Mouse (Mus musculus): ENCODE data around the gene Ly6g5b.
A peak's percentile ranks its signal among the peaks of the same experiment; 100 is the strongest.

The Ly6g5b gene

DNA sequence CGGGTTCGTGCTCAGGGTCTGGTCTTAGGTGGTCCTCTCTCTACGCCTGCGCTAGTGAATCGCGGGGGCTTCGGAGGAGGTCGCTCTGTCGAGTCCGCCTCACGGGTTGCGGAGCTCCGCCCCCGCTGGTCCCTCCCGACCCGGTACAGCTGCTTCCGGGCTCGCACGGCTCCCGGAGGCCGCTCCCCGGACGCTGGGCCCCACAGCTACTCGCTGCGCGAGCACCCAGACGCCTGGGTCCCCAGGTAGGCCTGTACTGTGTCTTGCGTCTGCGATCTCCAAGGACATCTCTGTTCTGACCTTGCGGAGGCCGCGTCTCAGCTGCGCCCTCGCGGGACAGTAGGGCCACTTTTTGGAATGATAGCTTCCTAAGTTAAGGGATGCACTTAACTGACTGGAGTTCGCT, 11.0 kb upstream of the Ly6g5b start, which contains the start of gene D17H6S53E:
Gene D17H6S53E (plus strand): TSS at position 168 of the 406 bp plus-strand sequence.
- TF ChIP-seq GATA4 (IDR thresholded peaks at IDR 0.05; ENCODE audit: insufficient replicate concordance, low read length) = peak; percentile 32; the same call in 1 of the 2 replicates

GRCm38 (mm10) chr17:35125578-35125977, 10.3 kb upstream of the Ly6g5b start:
- no peak for TF ChIP-seq GATA4 (IDR thresholded peaks at IDR 0.05; ENCODE audit: insufficient replicate concordance, low read length)

DNA sequence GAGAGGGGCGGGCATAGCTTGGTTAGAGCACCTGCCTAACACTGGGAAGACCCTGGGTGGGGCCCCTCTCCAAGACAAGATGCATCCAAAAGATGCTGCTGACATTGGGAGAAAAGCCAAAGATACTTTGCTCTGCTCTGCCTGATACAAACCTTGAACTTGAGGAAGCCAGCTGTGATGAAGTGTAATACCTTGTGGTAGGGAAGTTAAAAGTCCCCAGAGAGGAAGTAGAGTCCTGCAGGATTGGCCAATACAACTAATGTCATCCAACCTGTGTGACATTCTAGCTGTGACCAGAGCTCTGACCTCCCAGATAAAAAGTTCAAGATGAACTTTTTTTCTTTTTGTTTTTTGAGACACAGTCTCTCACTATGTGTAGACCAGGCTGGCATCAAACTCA, 9.9 kb upstream of the Ly6g5b start:
- no peak for TF ChIP-seq GATA4 (IDR thresholded peaks at IDR 0.05; ENCODE audit: insufficient replicate concordance, low read length)

DNA sequence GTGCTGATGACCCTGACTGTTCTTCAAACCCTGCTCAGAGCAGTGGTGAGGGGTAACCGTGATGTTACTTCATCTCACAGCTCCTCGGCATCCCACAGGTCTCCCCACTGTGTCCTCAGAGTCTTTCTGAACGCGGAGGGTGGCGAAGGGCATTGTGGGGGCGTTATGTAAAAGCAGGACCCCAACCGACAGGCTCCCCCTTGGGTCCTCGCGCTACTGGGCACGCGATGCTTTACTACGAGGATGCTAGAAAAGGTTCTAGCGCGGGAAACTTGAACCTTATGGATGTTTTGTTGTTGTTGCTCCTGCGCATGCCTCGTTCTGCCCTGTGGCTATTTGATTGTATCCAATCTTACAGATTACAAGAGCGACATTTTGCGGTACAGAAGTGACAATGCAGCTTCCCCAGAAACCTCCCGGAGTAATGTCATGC, 6.7 kb upstream of the Ly6g5b start, which contains the start of gene Csnk2b:
Gene Csnk2b (minus strand): TSS at position 183 of the 433 bp plus-strand sequence.
- TF ChIP-seq GATA4 (IDR thresholded peaks at IDR 0.05; ENCODE audit: insufficient replicate concordance, low read length) = no peak

DNA sequence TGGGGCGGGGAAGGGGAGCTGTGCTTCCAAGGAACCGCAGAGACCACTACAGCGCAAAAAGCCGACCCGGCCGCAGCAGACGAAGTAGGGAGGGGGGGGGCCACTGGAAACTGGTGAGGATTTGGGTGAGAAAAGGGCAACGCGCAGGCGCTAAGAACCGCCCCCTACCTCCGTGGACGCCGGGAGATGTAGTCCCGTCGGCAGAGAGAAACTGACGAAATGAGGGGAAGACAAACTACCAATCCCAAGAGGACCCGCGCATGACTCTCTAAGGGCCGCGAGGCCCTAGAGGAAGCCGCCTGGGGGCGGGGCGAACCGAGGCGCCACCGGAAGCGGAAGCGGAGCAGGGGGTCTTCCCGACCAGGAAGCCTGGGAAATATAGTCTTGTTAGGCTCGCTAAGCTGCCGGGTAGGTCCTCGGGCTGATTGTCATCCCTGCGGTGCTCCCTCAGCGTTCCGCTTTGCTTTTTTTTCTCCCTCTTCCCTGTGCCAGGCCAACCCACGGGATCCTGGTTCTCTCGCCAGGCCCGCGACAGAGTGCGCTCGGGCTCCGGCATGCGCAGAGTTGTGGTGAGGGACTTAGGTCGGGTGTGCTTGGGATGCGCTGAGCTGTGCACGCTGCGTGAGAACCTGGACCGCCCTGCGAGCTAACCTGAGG, 6.0 kb upstream of the Ly6g5b start, which contains the start of gene Gpank1:
Gene Gpank1 (plus strand): TSS at position 313 of the 657 bp plus-strand sequence.
- TF ChIP-seq GATA4 (IDR thresholded peaks at IDR 0.05; ENCODE audit: insufficient replicate concordance, low read length) = no peak

- no peak for TF ChIP-seq GATA4 (IDR thresholded peaks at IDR 0.05; ENCODE audit: insufficient replicate concordance, low read length)
Measured at GRCm38 (mm10) chr17:35120745-35121142, 5.5 kb upstream of the Ly6g5b start.

- TF ChIP-seq GATA4 (IDR thresholded peaks at IDR 0.05; ENCODE audit: insufficient replicate concordance, low read length) = peak; percentile 48; the same call in 1 of the 2 replicates
Measured at GRCm38 (mm10) chr17:35111774-35112173, 3.5 kb downstream of the Ly6g5b start.

DNA sequence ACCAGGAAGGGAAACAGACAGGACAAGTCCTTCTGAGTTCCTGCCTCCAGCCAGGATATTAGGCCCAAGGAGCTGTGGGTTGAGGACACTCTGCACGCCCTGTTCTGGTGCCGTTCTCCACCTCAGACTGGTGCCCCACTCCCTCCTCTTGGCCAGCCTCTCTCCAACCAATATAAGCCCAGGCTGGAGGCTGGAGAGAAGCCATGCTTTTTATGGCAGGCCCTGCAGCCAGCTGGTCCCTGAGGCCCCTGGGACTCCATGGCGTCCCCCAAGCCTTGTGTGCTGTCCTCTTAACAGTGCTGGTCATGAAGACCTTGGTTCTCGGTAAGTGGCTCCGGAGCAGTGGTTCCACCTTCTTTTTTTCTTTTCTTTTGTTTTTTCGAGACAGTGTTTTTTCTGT, 7.1 kb downstream of the Ly6g5b start, which contains the start of gene Ly6g5c:
Gene Ly6g5c (plus strand): TSS at position 183 of the 400 bp plus-strand sequence.
- TF ChIP-seq GATA4 (IDR thresholded peaks at IDR 0.05; ENCODE audit: insufficient replicate concordance, low read length) = no peak

DNA sequence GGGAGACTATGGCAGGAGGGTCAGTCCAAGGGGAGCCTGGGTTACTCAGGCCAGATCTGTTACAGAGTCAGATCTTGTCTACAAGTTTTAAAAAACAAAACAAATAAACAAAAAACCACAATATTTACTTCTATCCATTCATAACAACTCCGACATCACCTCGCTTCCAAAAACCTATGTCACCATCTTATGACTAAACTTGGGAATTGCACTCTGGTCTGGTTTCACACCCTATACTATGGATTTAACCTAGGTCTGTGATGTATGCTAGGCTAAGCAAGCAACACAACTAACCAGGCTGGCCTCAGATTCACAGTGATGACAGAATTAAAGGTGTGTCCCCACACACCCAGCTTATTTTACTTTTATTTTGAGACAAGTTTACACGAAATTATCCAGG, 8.7 kb downstream of the Ly6g5b start:
- no peak for TF ChIP-seq GATA4 (IDR thresholded peaks at IDR 0.05; ENCODE audit: insufficient replicate concordance, low read length)

GRCm38 (mm10) chr17:35105740-35106389, 9.4 kb downstream of the Ly6g5b start:
- no peak for TF ChIP-seq GATA4 (IDR thresholded peaks at IDR 0.05; ENCODE audit: insufficient replicate concordance, low read length)

DNA sequence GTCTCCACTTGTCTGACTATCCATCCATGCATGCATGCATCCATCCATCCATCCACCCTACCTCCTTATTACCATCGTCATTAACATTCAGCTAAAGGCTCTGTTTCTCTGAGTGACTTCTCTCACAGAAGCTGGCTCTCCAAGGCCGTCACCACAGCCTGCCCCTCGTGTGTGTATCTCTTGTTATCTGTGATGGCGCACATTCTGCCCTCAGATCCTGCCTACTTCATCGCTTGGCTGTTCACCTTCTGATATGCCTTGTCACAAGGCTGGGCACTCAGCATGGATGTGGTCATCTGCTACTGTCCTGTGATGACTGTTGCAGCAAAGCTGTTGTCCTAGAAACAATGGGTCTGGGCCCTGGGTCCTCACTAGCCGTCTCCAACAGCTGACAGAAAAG, 10.5 kb downstream of the Ly6g5b start:
- TF ChIP-seq GATA4 (IDR thresholded peaks at IDR 0.05; ENCODE audit: insufficient replicate concordance, low read length) = no peak

DNA sequence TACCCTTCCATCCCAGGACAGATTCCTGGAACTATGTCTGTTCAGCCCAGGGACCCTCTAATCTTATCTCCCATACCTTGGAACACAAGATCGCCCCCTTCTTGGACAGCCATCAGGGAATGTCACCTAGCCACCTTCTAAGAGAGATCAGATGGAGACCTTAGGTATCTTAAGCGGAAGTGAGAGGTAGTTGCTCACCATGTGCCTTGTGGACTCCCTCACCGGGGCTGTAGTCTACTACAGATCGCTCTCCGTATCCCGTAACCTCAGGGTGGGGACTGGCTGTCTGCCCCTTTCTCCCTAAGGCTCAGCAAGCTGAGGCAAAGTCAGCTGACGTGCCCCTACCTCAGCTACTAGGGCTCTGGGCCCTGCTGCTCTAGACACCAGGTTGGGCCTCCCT, 11.1 kb downstream of the Ly6g5b start:
- no peak for TF ChIP-seq GATA4 (IDR thresholded peaks at IDR 0.05; ENCODE audit: insufficient replicate concordance, low read length)

DNA sequence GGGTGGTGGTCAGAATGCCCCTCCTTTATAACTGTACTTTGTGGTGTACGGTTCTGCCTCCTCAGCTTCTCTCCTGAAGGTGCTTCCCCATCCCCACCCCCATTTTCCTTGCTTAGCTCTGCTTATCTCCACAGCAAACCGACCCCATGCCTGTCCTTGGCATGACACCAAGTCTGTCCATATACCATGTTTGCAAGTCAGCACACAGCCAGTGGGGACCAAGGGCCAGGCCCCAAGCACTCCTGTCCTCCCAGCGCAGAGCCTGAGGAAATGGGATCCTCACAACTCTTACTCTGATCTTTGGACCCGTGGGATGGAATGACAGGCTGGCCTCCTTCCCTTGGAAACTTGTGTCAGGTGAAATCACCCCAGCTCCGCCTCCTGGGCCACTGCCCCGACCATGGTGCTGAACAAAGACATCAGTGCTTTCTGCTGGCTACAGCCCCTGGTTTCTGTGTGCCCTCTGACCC, 12.0 kb downstream of the Ly6g5b start:
- no peak for TF ChIP-seq GATA4 (IDR thresholded peaks at IDR 0.05; ENCODE audit: insufficient replicate concordance, low read length)

GRCm38 (mm10) chr17:35102299-35102698, 12.9 kb downstream of the Ly6g5b start:
- TF ChIP-seq GATA4 (IDR thresholded peaks at IDR 0.05; ENCODE audit: insufficient replicate concordance, low read length) = no peak

DNA sequence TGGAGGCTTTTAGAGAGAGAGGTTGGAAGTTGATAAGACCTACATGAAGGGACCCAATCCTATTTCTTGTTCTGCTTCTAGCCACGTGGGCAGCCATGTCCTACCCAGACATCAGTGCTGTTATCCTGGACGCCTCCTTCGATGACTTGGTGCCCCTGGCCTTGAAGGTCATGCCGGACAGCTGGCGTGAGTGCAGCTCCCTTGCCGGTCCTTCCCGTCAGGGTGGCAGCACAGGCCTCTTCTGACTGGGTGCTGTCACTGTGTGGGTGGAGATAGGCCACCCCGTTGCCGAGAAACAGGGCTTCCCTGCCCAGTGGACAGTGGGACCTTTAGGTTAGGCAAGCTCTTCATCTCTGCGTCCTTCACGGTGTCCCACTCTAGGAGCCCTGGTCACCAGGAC, 14.1 kb downstream of the Ly6g5b start:
- no peak for TF ChIP-seq GATA4 (IDR thresholded peaks at IDR 0.05; ENCODE audit: insufficient replicate concordance, low read length)

GRCm38 (mm10) chr17:35100196-35100765, 14.9 kb downstream of the Ly6g5b start:
- TF ChIP-seq GATA4 (IDR thresholded peaks at IDR 0.05; ENCODE audit: insufficient replicate concordance, low read length) = no peak
